Mouse (Mus musculus) limb, embryonic 10.5 days (tissue): ENCODE data around the gene Igsf9b. TPM values are rescaled to one million over a fixed set of nuclear protein-coding genes. Genes with fewer than 3 reads are reported as not detected.

Source experiments
- DNase-seq: peaks from one replicate; pipeline ENCODE4 v3.0.0-alpha.2; 2017; ENCODE audit warnings: low spot score
- H3K27ac ChIP-seq: fragments of 300-500 bp; sonication (generic); 2 replicates; pipeline ENCODE4 v1.5.1; 2016; ENCODE audit warnings: mild to moderate bottlenecking
- H3K27me3 ChIP-seq: fragments of 300-500 bp; sonication (generic); 2 replicates; pipeline ENCODE4 v1.6.1; 2016; ENCODE audit warnings: low read depth, mild to moderate bottlenecking; ENCODE audit not compliant: poor library complexity, severe bottlenecking
- H3K36me3 ChIP-seq: fragments of 300-500 bp; sonication (generic); 2 replicates; pipeline ENCODE4 v1.6.1; 2016; ENCODE audit warnings: mild to moderate bottlenecking, moderate library complexity
- H3K4me1 ChIP-seq: fragments of 300-500 bp; sonication (generic); 2 replicates; pipeline ENCODE4 v1.6.1; 2016
- H3K4me3 ChIP-seq: fragments of 300-500 bp; sonication (generic); 2 replicates; pipeline ENCODE4 v1.5.1; 2016; ENCODE audit warnings: mild to moderate bottlenecking, moderate library complexity
- H3K9me3 ChIP-seq: fragments of 300-500 bp; sonication (generic); replicated peaks from 2 replicates; pipeline ENCODE4 v1.6.1; 2016; ENCODE audit warnings: mild to moderate bottlenecking
- WGBS: fragments of 180-500 bp; shearing (Covaris S2); methylation state at CpG from one replicate; pipeline ENCODE4 v1.1.7; 2016; 5-methylcytosine and 5-hydroxymethylcytosine counted together
- polyA plus RNA-seq: library from polyadenylated mRNA; unstranded; fragments of >200 nt; fragmentation: Nextera tagmentation; extraction: Ambion mirVana; gene quantifications from 2 replicates; pipeline ENCODE4 v1.2.1, GENCODE M21; 2016

Gene Igsf9b
- polyA plus RNA-seq, 1 experiment from 2014 or later: 3.4 TPM

DNA sequence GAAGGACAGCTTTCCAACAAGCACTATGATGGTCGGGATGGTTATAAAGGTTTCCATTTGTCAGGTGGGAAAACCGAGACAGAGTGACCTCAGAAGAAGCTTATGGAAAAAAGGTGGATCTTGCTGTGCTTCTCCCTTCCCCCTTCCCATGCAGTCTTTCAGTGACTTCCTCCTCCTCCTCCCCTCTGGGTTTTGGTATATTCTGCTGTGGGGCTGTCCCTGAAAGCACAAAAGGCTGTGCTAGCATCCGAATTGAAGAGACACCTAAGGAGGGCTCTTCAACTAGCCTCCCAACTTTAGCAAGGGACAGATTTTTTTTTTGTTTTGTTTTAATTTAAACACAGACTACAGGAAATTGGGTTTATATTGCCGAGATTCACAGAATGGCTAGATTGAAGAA, 1.7 kb downstream of the Igsf9b start:
- peaks cover 44% of the 10 kb centered on the region for H3K27me3 ChIP-seq
- no peaks in the 10 kb centered on the region for H3K9me3 ChIP-seq
- DNase-seq: no peak
- 11% methylated on average over 4 of the region's 4 CpGs for WGBS
- H3K27ac ChIP-seq: no peak overlapping the region
- no peaks in the 10 kb centered on the region for H3K36me3 ChIP-seq
- peak overlapping the region; percentile 73 for H3K4me3 ChIP-seq
- H3K4me1 ChIP-seq: peaks cover 62% of the 10 kb centered on the region

DNA sequence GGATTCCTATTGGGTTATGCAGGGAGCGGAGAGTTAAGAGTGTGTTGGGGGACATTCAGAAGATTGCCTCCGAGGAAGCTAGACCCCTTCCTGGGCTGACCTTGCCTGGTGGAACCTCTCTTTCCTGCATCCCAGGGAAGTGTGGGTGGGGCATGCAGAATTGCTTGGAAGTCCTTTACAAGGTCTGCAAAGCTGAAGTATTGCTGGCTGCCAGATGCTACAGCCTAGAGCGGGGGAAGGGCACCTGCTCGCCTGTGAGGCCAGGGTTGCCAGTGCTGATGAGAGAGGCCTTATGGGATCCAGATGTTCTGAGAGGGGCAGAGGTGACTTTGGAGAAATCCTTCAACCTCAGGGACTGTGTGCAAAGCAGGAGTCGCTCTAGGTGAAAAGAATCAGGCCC, 2.5 kb downstream of the Igsf9b start:
- Histone ChIP-seq H3K9me3 (no peaks in the 10 kb centered on the region), H3K4me3 (peak overlapping the region; percentile 21; the same call in 1 of the 2 replicates), H3K4me1 (peaks cover 64% of the 10 kb centered on the region), H3K27ac (no peak overlapping the region), H3K27me3 (peaks cover 46% of the 10 kb centered on the region), H3K36me3 (no peaks in the 10 kb centered on the region)
- 19% methylated on average over 5 of the region's 5 CpGs for WGBS
- DNase-seq: peak; percentile 80

DNA sequence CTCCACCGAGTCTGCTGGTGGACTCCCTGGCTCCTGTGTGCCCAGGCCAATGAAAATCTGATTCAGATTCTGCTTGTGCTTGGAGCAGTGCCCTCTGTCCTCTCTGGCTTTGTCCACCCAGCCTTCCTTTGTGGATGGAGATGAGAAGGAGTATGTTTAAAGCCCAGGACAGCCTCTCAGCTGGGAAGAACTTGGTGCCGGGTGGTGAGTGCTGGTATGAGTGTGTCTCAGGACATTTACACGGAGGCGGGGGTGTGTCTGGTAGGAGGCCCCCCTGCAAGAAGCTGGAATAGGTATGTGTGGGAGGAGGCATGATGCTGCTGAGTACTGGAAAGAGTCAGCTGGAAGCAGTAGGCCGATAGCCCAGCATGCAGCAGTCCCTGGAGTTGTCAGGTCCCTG, 3.3 kb downstream of the Igsf9b start:
- no peaks in the 10 kb centered on the region for H3K9me3 ChIP-seq
- no peaks in the 10 kb centered on the region for H3K36me3 ChIP-seq
- WGBS: 52% methylated on average over 5 of the region's 5 CpGs
- H3K4me1 ChIP-seq: peaks cover 72% of the 10 kb centered on the region
- peaks cover 52% of the 10 kb centered on the region for H3K27me3 ChIP-seq
- no peak overlapping the region for H3K27ac ChIP-seq
- no peak overlapping the region for H3K4me3 ChIP-seq
- no peak for DNase-seq

DNA sequence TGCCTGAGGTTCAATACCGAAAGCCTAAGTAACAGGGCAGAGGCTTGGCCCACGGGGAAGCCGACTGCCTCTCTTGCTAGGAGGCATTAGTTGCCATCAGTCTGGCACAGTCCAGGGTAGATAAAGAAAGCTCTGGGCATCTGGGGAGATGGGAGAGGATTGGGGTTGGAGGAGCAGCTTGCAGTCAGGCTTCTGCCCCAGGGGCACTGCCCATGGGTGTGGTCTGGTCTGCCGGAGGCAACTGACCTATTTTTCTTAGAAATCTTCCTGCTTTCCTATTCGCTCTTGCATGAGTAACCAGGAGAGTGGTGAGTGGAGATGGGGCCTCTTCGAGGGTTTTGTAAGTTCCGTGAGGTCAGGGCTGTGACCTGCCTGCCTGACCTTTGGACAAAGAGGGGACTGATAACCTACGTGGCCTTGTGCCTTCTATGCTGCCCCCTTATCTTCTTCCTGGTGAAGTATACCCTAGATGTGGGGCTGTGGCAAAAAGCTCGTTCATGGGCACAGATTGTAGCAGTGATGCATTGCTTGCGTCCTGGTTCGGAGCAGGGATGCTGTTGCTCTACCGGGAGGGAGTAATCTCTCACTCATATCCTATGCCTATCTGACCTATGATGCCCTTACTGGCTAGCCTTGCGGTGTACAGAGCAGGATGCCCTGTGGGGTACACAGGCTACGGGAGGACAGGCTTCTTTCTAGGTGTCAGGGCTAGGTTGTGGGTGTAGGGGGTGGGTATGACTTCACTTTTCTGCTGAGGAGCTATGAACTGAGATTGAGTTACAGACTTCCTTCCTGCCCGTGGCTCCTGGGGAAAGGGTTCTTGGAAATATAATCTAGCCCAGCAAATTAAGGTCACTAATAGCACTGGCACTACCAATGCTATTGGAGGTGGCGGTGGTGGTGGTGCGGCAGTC, 4.8 kb downstream of the Igsf9b start:
- peaks cover 50% of the 10 kb centered on the region for H3K27me3 ChIP-seq
- H3K36me3 ChIP-seq: no peaks in the 10 kb centered on the region
- peaks cover 74% of the 10 kb centered on the region for H3K4me1 ChIP-seq
- no peak for DNase-seq
- H3K4me3 ChIP-seq: no peak overlapping the region
- no peaks in the 10 kb centered on the region for H3K9me3 ChIP-seq
- 67% methylated on average over 17 of the region's 17 CpGs for WGBS
- no peak overlapping the region for H3K27ac ChIP-seq

DNA sequence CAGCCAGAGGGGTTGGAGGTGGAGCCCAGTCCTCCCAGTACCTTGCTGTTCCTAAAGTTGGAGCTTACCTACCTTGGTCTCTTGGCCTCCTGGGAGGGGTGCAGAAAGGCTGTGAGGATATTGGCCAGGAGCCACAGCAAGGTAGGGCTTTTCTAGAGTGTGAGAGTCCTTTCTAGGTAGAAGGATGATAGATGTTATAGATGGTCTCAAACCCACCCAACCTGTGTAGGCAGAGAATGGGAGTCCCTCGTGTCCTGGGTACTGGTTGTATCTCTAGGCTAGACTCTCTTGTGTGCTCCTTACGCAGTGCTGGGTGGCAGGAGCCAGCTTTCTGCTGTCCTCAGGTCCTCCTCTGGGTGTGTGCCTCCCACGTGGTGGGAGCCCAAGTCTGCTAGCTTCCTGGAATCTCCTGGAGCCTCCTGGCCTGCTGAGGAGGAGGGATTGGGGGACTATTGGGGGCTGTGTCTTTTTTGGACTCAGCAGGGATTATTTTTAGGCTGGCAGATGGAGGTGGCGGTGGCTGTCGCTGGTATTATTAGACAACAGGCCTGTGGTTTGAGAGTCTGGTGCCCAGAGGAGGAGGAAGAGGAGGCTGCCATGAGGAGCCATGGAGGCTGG, 5.6 kb downstream of the Igsf9b start:
- Histone ChIP-seq H3K4me1 (peaks cover 71% of the 10 kb centered on the region), H3K4me3 (no peak overlapping the region), H3K27ac (no peak overlapping the region), H3K36me3 (no peaks in the 10 kb centered on the region), H3K27me3 (peaks cover 47% of the 10 kb centered on the region), H3K9me3 (no peaks in the 10 kb centered on the region)
- DNase-seq: no peak
- WGBS: 71% methylated on average over 5 of the region's 5 CpGs

DNA sequence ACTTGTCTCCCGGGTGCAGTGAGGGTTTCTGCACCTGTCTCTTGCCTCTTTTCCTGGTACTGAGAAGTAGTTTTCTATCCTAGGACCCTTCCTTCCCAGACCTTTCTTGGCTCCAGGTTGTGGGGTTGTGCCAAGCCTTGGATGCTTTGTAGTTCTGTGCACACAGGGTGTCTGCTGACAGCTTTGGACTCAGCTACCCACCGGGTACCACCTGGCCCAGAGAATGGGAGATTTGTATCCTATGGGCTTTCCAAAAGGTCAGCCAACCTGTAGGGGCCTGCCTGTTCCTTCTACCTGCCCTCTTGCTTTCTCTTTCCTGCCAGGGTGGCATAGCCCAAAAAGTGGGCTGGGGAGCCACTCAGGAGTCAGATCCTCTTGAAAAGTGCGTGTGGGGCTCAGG, 6.5 kb downstream of the Igsf9b start:
- Histone ChIP-seq H3K9me3 (no peaks in the 10 kb centered on the region), H3K27me3 (peaks cover 38% of the 10 kb centered on the region), H3K27ac (no peak overlapping the region), H3K4me3 (no peak overlapping the region), H3K36me3 (no peaks in the 10 kb centered on the region), H3K4me1 (peaks cover 62% of the 10 kb centered on the region)
- 74% methylated on average over 3 of the region's 3 CpGs for WGBS
- no peak for DNase-seq

DNA sequence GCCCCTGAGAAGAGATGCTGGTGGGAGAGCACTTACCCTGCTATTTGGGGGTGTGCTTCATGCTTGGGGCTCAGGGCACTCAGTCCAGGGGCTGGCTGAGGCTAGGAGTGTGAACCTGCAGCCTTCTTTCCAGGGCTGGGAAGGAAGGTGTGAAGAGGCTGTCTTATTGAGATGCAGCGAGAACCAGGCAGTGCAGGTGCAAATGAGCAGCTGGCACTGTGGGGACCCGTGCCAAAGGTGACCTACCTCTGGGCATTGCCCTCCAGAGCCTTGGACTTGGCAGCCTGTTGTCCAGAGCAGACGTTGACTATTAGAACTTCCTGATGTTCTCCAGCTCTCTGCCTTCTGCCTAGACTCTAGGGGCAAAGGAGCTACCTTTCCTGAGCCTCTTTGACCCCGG, 7.6 kb downstream of the Igsf9b start:
- Histone ChIP-seq H3K36me3 (no peaks in the 10 kb centered on the region), H3K4me1 (peaks cover 54% of the 10 kb centered on the region), H3K27ac (no peak overlapping the region), H3K4me3 (no peak overlapping the region), H3K9me3 (no peaks in the 10 kb centered on the region), H3K27me3 (peaks cover 27% of the 10 kb centered on the region; the same call in 1 of the 2 replicates)
- 17% methylated on average over 4 of the region's 4 CpGs for WGBS
- DNase-seq: no peak

DNA sequence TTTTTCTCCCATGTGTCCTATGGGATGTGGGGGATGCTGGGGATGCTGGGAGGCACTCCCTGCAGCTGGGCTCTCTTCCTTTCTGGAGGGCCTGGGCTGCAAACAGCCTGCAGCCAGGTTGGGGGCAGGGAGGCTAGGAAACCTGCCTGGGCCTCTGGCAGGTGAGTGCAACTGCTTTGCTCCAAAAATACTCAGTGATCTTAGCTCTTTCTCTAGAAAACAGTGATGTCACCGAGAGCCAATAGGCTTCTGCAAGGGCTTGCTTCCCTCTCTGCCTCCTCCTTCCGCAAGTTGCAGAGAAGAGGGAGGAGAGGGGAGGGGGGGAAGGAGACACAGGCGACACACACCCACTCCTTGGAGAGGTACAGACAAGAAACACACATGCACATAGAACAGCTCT, 8.3 kb downstream of the Igsf9b start:
- Histone ChIP-seq H3K4me1 (peaks cover 50% of the 10 kb centered on the region), H3K27ac (no peak overlapping the region), H3K9me3 (no peaks in the 10 kb centered on the region), H3K4me3 (no peak overlapping the region), H3K36me3 (no peaks in the 10 kb centered on the region), H3K27me3 (peaks cover 25% of the 10 kb centered on the region; the same call in 1 of the 2 replicates)
- DNase-seq: no peak
- 15% methylated on average over 3 of the region's 3 CpGs for WGBS

DNA sequence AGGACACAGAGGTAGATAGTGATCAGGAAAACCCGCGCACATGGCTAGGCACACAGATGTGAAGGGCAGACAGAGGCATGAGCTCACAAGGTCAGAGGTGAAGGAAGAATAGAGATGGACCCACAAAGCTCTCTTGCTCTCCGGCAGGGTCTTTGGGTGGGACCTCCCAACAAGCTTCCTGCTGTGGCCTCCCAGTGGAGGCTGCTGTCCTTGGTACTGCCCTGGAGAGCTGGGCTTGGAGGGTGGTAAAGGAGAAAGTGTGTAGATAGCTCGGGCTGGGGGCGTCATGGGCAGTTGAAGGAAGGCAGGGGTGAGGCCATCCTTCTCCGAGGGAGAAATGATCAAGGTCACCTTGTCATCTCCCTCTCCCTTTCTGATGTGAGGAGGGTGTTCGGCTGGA, 9.0 kb downstream of the Igsf9b start:
- peak; percentile 60 for DNase-seq
- WGBS: 35% methylated on average over 7 of the region's 7 CpGs
- Histone ChIP-seq H3K4me3 (no peak overlapping the region), H3K36me3 (no peaks in the 10 kb centered on the region), H3K27ac (no peak overlapping the region), H3K4me1 (peaks cover 42% of the 10 kb centered on the region), H3K27me3 (peaks cover 18% of the 10 kb centered on the region; the same call in 1 of the 2 replicates), H3K9me3 (no peaks in the 10 kb centered on the region)

DNA sequence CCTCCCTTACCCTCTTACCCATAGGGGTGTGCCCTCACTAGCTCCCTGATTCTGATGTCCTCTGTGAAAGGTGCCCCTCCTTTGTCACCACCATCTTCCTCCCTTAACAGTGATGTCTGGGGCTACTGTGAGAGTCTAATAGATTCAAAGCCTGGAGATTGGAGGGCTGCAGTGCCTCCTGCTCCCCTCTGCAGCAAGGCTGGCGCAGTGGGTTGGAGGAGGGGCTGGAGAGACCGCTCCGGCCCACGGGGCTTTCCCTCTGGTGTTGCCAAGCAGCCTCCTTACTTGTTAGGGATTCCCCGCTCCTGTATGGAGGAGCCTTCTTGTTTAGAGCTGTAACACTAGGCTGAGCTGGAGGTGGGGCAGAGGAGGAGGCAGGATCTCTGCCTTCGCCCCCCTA, 9.6 kb downstream of the Igsf9b start:
- WGBS: 42% methylated on average over 6 of the region's 6 CpGs
- H3K36me3 ChIP-seq: no peaks in the 10 kb centered on the region
- H3K27me3 ChIP-seq: peaks cover 18% of the 10 kb centered on the region; the same call in 1 of the 2 replicates
- no peak overlapping the region for H3K27ac ChIP-seq
- H3K4me3 ChIP-seq: no peak overlapping the region
- H3K9me3 ChIP-seq: no peaks in the 10 kb centered on the region
- peaks cover 37% of the 10 kb centered on the region for H3K4me1 ChIP-seq
- DNase-seq: no peak

DNA sequence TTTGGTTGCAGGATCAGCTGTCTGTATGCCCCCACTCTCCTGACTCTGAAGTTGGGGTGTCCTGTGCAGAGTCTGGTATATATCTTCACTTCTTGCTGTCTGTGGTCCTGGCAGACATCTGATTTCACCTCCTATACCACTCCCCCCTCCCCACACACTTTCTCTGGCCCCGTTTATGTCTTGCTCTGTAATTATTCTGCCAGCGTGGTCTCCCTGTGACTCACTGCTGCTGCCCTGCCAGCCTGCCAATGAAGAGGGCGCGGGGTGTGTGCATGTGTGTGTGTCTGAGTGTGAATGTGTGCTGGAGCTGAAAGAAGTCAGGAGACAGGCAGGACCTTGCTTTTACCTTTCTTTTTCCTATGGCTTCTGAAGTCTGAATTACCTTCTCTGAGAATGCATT, 11.0 kb downstream of the Igsf9b start:
- DNase-seq: no peak
- no peak overlapping the region for H3K4me3 ChIP-seq
- H3K36me3 ChIP-seq: no peaks in the 10 kb centered on the region
- peaks cover 27% of the 10 kb centered on the region for H3K4me1 ChIP-seq
- H3K27ac ChIP-seq: no peak overlapping the region
- no peaks in the 10 kb centered on the region for H3K9me3 ChIP-seq
- H3K27me3 ChIP-seq: peaks cover 18% of the 10 kb centered on the region; the same call in 1 of the 2 replicates
- WGBS: 80% methylated on average over 4 of the region's 4 CpGs

DNA sequence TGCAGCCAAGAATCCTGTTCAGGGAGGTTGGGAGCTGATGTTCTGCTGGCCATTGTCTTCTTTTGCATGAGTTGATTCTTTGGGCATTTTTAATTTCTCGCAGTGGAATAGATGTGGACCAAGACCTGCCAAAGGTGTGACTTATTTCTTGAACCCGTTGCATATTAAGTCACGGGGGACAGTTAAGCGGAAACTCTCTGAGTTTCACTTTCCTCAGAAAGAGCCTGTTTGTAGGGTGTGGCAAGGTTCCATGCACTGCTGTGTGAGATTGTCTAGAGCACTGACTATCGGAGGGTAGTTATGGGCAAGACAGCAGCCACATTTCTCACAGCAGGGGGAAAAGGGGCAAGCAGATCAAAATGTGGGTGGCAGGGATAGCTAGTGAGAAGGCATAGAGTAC, 14.4 kb downstream of the Igsf9b start:
- DNase-seq: no peak
- no peak overlapping the region for H3K4me3 ChIP-seq
- WGBS: 95% methylated on average over 5 of the region's 5 CpGs
- H3K9me3 ChIP-seq: no peaks in the 10 kb centered on the region
- peaks cover 7% of the 10 kb centered on the region; the same call in 1 of the 2 replicates for H3K27me3 ChIP-seq
- peaks cover 11% of the 10 kb centered on the region; the same call in 1 of the 2 replicates for H3K4me1 ChIP-seq
- no peak overlapping the region for H3K27ac ChIP-seq
- no peaks in the 10 kb centered on the region for H3K36me3 ChIP-seq

DNA sequence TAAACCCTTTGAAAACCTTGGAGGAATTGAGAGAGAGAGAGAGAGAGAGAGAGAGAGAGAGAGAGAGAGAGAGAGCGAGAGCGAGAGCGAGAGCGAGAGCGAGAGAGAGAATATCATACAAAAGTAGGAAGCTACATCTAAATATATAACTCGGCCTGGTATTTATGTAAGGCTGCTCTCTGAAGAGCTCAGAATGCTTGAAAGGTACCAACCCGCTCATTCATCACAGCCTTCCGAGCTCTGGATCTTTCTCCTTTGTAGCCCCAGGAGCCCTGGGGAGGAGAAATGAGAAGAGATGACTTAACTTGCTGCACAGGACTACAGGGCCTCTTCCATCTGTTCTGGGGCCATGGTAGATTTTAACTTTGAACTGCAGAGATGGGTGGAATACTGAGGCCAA, 22.3 kb downstream of the Igsf9b start:
- Histone ChIP-seq H3K27ac (no peak overlapping the region), H3K36me3 (no peaks in the 10 kb centered on the region), H3K27me3 (no peaks in the 10 kb centered on the region), H3K4me3 (no peak overlapping the region), H3K4me1 (no peaks in the 10 kb centered on the region), H3K9me3 (no peaks in the 10 kb centered on the region)
- no peak for DNase-seq
- WGBS: 92% methylated on average over 8 of the region's 8 CpGs
